Mouse (Mus musculus) adrenal gland, adult 8-10 months (tissue): ENCODE data around the gene Gm525. TPM values are rescaled to one million over a fixed set of nuclear protein-coding genes. Genes with fewer than 3 reads are reported as not detected.
"Not testable (repeated sequence)": the region's sequence is repeated elsewhere in the genome, so short reads cannot be mapped to it uniquely, and the experiment has no call there.

Experiments
- DNase-seq: peaks from one replicate; pipeline ENCODE4 v3.0.0; 2022
- total RNA-seq, 4 experiments: library from RNA; stranded (reverse); gene quantifications; 2 replicates each; pipeline ENCODE4 v1.2.4; 2022

Gene Gm525
- total RNA-seq, 4 experiments from 2014 or later = not detected

DNA sequence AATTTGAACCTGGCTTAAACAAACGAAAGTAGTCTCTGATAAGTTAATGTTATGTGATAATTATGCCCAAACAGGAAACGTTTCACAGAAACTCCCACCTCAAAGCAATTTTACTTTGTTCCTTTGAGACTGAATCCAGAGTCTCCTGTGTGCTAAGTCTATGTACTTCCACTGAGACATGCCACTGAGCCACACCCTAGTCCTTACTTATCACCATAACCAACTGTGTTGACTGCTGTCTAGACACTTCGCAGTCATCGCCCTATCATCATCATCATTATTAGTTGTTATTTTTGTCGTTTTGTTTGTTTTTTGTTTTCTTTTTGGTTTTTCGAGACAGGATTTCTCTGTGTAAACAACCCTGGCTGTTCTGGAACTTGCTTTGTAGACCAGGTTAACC is 9.3 kb upstream of the Gm525 start:
- no peak for DNase-seq

DNA sequence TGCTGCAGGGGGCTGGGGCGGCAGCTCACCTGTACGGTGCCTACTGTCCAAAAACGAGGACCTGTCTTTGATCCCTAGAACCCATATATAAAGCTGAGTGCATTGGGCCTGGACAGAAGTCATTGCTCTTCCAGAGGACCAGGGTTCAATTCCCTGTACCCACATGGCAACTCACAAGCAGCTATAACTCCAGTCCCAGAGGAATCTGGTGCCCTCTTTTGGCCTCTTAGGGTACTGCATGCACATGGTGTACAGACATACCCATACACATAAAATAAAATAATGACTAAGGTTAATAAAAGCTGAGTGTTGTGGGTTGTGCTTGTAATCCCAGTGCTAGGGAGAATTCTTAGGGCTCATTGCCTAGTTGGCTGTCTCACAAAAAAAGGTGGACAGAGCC is 8.3 kb upstream of the Gm525 start:
- no peak for DNase-seq

- no peak for DNase-seq
Observed at GRCm38 (mm10) chr11:89066126-89066525, 7.5 kb upstream of the Gm525 start.

GRCm38 (mm10) chr11:89066750-89067149 is 6.9 kb upstream of the Gm525 start, which contains the start of gene Dgke:
Dgke (minus strand) TSS chr11:89066850.
- no peak for DNase-seq

DNA sequence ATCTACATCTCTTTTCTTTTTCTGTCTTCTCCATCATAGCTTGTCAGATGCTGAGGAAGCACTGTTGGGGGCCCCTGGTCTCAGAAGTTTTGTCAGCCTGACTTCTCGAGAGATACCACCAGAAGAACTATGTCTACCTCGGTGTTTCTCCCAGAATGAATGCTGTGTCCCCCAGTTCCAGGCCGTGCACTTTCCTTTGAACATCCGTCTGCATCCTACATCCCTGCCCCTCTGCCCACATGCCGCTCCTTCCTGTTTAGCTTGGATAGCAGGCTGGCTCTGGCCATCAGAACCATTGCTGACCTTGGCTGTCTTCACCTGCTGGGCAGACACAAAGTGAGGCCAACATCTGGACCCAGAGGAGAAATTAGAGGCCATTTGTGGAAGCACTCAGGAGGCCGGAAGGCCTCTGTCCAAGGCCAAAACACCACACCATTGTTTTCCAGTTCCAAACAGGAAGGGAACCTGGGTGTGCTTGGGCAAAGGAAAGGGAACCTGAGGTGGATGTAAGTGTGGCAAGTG is 6.3 kb upstream of the Gm525 start:
- no peak for DNase-seq

- no peak for DNase-seq
Observed at GRCm38 (mm10) chr11:89067871-89068490, 5.7 kb upstream of the Gm525 start.

GRCm38 (mm10) chr11:89068649-89069048 is 5.0 kb upstream of the Gm525 start:
- peak; percentile 80 for DNase-seq

DNA sequence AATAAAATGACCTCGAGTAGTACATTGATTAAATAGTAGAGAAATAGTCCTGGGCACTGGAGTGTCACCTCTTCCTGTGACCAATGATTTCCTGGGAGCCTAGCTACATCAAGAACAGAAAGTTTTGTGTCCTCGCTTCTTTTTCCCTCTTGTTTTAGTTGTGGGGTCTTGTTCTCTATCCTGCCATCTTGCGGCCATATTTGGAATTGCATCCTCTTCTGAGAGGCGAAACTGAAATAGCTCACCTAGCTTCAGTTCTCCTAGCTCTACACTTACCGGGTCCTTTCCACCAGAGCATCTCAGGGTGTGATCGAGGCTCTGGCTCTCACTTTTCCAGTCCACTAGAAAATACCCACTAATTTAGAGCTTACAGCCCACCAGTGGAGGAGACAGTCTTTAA is 4.3 kb upstream of the Gm525 start:
- no peak for DNase-seq

GRCm38 (mm10) chr11:89071522-89071921 is 2.1 kb upstream of the Gm525 start:
- DNase-seq = no peak

GRCm38 (mm10) chr11:89074783-89075413 is 1.3 kb downstream of the Gm525 start:
- DNase-seq = no peak

- no peak for DNase-seq
Observed at GRCm38 (mm10) chr11:89076370-89076821, 2.8 kb downstream of the Gm525 start.

- no peak for DNase-seq
Observed at GRCm38 (mm10) chr11:89077601-89078000, 4.0 kb downstream of the Gm525 start.

- DNase-seq = peak; percentile 71
Observed at GRCm38 (mm10) chr11:89078305-89078704, 4.7 kb downstream of the Gm525 start.

DNA sequence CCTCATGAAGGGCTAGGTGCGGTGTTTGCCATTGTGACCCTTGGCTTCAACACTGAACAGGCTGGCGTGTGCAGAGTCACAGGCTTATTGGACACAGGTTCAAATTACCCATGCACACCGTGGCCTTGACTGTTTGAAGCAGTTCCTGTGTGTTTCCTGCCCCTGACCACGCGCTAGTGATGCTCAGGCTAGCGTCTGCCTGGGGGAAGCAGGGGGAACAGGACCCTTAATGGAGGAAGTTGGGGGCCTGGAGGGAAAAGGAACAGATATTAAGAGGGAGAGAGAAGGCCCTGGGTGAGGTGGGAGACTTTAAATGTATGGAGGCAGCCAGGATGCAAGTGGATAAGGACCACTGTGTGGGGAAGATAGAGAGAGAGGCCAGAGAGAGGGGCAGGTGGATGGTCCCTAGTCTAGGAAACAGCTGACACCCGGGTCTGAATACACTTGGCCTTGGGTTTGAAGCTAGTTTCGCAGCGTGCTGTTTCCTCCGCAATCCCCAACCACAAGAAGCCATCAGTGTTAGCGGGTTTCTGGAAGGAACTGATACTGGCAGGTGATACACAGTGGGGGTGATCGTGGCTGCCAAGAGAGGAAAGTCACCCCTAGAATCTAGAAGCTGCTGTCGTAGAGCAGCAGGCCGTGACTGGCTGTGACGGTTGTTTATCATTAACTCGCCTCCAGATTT is 5.5 kb downstream of the Gm525 start:
- DNase-seq = no peak

DNA sequence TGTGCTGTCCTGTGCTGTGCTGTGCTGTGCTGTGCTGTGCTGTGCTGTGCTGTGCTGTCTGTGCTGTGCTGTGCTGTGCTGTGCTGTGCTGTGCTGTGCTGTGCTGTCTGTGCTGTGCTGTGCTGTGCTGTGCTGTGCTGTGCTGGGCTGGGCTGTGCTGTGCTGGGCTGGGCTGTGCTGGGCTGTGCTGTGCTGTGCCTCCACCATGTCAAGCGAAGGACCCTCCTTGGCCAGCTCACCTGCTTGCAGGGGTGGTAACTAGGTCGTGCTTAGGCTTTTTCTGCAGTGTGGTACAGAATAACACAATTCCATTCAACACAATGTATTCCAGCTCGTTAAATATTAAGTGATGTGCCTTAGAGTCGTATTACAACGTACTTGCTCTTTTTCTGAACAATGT is 8.3 kb downstream of the Gm525 start:
- not testable (repeated sequence) for DNase-seq

- DNase-seq = not testable (repeated sequence)
Observed at GRCm38 (mm10) chr11:89082691-89083090, 9.1 kb downstream of the Gm525 start.

DNA sequence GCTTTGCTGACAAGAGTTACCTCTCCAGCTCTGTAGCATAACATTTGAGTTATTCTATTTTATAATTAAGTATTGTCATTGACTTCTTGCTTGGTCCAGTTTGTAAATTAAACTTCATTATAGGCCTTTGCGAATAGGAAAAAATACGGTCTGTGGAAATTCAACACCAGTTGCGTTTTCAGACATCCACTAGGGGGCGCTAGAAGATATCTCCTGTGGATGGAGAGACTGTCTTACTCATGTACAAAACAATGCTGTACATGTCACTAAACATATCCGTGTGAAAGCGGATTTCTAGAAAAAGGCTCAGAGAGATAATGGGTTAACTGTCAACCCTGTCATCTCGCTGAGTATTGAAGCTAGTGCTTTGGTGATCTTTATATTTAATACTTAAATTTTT is 11.0 kb downstream of the Gm525 start:
- DNase-seq = no peak

- no peak for DNase-seq
Observed at GRCm38 (mm10) chr11:89086208-89086809, 12.7 kb downstream of the Gm525 start.

GRCm38 (mm10) chr11:89088754-89089153 is 15.1 kb downstream of the Gm525 start:
- DNase-seq = no peak

DNA sequence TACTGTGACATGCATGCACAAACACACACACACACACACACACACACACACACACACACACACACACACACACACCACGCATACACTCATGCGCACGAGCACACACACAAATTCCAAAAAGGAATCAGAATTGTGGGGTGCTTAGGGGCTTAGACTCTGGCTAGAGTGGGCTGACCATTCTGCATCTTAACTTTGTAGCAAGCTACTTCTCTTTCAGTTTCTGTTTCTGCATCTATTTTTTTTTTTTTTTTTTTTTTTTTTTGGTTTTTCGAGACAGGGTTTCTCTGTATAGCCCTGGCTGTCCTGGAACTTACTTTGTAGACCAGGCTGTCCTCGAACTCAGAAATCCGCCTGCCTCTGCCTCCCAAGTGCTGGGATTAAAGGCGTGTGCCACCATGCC is 16.7 kb downstream of the Gm525 start:
- not testable (repeated sequence) for DNase-seq

DNA sequence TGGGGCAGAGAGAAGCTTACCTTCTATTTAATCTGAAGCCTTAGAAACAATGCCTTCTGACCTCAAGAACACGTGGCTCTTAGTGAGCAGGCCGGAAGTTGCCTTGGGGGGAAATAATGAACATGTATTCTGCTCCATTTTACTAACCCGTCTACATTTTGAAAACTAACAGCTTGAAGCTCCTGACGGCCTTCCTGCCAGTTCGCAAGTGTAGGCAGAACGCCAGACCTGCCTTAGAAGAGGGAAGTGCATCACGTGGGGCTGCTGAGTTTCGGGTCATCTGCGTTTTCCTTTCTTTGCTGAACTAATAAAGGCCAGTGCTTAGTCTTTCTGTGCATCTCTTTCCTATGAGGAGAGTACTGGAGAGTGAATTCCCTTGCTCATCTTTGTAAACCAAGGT is 19.1 kb downstream of the Gm525 start:
- DNase-seq = no peak

- no peak for DNase-seq
Observed at GRCm38 (mm10) chr11:89095306-89095705, 21.7 kb downstream of the Gm525 start.

- not testable (repeated sequence) for DNase-seq
Observed at GRCm38 (mm10) chr11:89097292-89097691, 23.7 kb downstream of the Gm525 start.
